Mouse (Mus musculus) liver, embryonic 14.5 days (tissue): ENCODE measurements around the gene Vps13d.

ENCODE experiments used
- CTCF ChIP-seq: IDR thresholded peaks from 2 replicates; pipeline ENCODE4 v1.5.1; 2016; ENCODE audit warnings: antibody characterized with exemption, low read depth, control low read depth
- EP300 ChIP-seq: IDR thresholded peaks from 2 replicates; pipeline ENCODE4 v1.6.1; 2016; ENCODE audit warnings: antibody characterized with exemption, low read depth

GRCm38 (mm10) chr4:145193406-145193805 lies 1.4 kb downstream of the Vps13d start:
- no peak for TF ChIP-seq CTCF
- TF ChIP-seq EP300: no peak
